Mouse (Mus musculus): ENCODE measurements around the gene Acsl5.

The Acsl5 gene

DNA sequence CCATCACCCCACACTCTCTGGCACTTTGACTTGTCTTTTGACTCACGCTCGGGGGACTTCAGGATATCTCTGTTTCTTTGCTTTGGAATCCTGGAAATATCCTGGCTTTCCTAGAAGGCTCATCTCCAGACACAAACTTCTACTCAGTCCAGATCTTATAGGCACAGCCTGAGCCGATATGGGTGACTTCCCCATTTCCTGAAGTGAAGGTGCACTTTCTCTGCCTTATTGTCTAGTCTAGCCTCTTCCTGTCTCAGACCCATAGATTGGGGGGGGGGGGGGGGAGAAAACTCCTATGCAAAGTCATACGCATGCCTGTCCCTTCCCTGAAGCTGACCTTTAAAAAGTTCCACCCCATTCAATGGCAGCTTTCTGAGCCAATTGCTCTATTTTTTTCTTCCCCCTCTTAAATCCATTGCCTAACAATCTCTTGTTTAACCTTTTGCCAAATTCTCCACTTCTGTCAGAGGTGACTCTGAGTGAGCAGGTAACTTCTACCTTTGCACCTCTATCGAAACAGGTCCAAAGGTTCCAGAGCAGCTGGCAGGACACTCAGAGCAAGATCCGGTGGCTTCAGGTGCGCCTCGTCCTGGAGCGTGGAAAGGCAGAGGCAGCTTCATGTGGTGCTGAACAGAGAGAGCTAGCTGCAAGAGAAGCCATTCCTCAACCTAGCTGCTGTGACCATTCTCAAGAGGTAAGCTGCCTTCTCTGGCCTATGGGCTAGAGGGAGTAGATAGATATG is at the start of gene Acsl5:
Gene Acsl5 (plus strand): TSS at position 556 of the 742 bp plus-strand sequence.
- DNase-seq (ENCODE audit: low read depth in 2 of 2, low spot score in 2 of 2) = no peak

DNA sequence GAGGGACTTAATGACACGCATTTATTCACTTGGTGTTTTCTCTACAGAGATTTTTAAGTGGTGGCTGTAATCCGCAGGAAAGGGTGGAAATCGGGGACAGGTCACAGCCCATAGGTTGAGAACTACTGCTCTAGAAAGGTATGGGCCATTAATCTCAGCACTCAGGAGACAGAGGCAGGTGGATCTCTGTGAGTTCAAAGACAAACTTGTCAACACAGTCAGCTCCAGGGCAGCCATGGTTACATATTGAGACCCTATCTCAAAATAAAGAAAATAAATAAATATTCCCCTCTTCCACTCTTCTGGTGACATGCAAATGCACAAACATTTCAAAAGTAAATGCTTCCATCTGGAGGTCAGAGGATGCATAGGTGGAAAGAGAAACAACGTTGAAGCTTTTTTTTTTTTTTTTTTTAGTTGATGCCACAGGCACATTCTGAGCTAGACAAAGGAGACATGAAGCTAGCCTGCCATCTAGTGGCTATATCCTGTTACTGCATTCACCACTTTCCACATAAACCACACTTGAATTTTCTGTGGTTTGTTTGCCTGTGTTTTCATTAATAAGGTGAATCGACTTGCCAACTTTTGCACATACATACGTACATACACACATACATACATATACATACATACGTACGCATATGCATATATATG is 45.1 kb upstream of the Acsl5 start:
- peak in 1 of 2 experiments; percentile 26 for DNase-seq (ENCODE audit: low read depth in 2 of 2, low spot score in 2 of 2)

DNA sequence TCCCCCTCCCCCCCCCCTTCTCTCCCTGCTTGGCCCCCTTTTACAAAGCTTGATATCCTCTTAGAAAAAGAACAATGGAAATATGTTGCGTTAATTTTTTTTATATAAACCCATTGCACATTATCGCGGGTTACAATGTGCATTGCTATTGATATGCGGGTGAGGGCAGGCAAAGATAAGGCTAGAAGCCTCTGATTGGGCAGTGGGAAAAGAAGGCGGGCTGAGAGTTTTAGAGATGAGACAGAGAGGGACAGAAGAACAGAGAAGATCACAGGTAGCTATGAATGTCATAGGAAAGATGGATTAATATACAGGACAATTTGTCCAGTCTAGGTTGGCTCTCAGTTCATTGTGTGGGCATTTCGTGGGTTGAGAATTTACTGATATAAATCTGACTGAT is 44.5 kb upstream of the Acsl5 start:
- DNase-seq (ENCODE audit: low read depth in 2 of 2, low spot score in 2 of 2) = no peak

DNA sequence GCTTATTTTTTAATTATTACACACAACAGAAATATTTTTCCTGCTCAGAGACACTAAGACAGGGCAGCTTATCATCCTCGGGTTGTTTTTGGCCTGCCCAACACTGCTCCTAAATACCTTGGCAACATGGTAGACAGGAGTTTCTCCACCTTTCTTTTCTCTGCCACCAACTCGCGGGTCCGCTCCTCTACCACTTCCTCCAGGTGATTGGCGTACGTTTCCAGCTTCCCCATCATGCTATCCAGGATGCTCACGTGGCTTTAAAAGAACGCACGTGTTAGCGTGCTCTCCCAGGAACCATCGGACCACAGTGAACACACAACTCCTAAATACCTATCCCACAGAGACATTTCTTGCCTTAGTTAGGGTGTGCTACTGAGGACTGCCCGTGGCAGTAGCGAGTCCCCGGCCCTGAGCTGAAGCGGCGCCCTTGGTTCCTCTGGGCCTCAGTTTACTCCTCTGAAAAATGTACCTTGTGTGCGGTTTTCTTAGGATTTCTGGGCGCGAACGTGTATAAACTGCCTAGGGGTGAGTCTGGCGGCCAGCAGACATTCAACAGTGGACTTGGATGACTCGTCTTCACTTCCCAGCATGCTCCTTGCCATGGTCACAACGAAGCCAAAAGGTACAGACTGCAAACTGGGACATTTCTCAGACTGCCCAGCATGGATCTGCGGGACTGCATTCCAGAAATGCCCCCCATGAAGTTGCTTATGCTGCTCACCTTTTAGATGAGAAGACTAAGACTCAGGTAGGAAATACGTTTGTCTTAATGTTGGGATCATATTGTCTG is 43.8 kb upstream of the Acsl5 start:
- no peak for DNase-seq (ENCODE audit: low read depth in 2 of 2, low spot score in 2 of 2)

DNA sequence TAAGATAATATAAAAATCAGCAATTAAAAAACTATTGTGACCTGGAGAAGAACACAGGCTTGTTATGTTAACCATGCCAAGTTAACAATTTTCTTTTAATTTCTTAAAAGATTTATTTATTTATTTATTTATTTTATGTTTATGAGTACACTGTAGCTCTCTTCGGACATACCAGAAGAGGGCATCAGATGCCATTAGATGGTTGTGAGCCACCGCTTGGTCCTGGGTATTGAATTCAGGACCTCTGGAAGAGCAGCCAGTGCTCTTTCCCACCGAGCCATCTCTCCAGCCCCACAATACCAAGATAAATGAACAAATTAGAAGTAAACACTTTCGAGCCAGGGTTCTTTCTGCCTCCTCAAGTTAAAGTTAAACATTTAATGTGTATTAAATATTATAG is 43.1 kb upstream of the Acsl5 start:
- no peak for DNase-seq (ENCODE audit: low read depth in 2 of 2, low spot score in 2 of 2)

DNA sequence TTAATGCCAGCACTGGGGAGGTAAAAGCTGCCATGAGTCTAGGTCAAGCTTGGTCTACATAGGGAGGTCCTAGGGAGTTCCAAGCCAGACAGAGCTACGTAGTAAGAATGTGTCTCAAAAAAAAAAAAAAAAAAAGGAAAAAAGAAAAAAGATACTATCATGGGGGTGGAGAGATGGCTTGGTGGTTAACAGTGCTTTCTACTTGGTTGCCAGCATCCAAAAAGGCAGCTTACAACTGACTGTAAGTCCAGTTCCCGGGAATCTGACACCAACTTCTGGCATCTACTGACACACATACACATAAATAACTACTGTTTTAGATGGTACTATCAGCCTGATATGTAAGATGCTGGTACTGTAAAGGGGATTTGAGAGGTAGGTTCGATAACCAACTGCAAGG is 42.7 kb upstream of the Acsl5 start:
- DNase-seq (ENCODE audit: low read depth in 2 of 2, low spot score in 2 of 2) = no peak

DNA sequence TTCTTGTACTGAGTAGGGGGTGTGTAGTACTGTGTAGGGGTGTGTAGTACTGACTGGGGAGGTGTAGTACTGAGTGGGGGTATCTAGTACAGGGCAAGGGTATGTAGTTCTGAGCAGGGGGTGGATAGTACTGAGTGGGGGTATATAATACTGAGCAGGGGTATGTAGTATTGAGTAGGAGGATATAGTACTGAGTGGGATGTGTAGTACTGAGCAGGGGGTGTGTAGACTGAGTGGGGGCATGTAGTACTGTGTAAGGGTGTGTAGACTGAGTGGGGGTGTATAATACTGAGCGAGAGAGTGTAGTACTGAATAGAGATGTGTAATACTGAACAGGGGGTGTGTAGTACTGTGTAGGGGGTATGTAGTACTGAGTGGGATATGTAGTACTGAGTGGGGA is 40.0 kb upstream of the Acsl5 start:
- DNase-seq (ENCODE audit: low read depth in 2 of 2, low spot score in 2 of 2) = no peak

DNA sequence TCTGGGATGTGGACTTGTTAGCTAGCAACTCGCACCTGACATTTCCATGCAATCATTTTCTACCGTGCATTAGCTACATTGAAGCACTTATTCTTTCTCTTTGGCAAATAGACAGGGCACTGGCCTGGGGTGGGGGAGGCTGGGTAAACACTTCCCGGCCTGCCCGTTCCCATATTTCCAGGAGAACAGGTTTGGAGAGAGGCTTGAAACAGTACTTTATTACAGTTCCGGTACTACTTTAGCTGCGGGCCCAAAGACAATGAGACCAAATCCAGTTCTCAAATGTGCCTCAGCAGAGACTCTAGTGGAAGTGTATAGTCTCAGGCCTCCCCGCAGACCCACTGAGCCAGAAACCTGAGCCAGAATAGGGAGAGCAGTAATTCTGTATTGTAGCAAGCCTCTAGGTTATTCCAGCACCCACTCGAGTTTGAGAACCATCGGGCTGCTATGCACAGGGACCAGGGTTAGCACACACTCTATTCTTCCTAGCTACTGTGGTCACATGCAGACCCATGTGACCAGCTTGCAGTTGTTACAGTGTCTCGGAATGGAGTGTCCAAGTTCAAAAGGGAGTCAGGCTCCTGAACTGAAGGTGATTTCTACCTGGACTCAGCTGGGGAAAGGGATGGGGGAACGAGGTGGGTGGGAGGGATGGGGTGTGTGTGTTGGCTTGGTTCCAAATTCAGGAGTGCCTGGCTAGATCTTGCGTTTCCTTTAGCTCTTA is 38.0 kb upstream of the Acsl5 start:
- no peak for DNase-seq (ENCODE audit: low read depth in 2 of 2, low spot score in 2 of 2)

DNA sequence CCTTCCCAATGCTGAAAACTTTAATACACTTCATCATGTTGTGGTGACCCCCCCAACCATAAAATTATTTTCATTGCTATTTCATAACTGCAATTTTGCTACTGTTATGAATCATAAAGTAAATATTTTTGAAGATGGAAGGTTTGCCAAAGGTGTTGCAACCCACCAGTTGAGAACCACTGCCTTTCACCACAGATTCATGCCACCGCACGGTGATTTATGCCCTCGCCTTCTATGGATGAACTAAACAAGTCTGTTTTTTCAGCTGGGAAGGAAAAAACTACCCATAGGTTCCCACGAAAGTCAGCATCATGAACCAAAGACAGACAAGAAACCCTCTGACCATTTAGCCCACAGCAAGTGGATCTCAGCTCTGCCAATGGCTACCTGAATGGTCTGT is 34.9 kb upstream of the Acsl5 start:
- DNase-seq (ENCODE audit: low read depth in 2 of 2, low spot score in 2 of 2) = no peak

DNA sequence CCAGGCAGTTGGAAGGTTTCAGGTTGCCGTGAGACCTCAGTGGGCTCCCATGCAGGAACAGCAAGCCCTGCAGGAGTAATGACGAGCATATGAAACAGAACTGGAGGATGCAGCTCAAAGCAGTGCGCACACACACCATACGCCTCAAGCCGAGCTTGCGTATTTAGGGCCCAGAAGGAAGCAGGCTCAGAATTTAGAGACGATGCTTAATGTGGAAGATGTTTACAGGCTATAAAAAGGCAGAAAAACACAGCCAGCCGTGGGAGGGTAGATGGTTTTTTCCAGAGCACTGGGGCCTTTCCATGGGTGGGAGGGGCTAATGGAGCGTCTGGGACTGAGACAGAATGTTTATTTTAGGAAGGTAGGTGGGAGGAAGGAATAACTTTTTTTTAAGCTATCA is 34.4 kb upstream of the Acsl5 start:
- no peak for DNase-seq (ENCODE audit: low read depth in 2 of 2, low spot score in 2 of 2)

DNA sequence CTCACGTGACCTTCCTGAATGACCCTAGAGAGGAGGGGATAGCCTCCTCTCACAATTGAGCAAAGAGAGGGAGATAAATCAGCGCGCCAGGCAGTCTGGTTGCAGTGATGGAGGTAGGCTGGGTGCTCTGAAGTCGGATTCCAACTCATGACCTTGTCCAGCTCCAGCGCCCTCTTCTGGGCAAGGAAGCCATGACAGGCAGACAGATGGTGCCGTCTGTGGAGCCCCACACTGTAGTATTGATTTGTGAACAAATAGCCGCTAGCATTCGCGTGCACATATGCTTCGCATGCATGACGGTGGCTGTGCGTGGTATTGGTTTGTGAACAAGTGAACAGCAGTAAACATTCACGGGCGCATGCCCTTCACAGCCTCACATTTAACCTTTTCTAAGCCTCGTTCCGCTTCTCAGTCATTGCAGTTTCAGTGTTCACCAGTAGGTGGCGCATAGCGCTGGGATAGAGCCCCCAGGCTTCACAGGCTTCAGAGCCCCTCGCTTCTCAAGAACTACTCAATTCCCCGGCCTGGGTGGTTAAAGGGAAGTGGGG is 33.5 kb upstream of the Acsl5 start:
- DNase-seq (ENCODE audit: low read depth in 2 of 2, low spot score in 2 of 2) = peak; percentile 72 to 81

DNA sequence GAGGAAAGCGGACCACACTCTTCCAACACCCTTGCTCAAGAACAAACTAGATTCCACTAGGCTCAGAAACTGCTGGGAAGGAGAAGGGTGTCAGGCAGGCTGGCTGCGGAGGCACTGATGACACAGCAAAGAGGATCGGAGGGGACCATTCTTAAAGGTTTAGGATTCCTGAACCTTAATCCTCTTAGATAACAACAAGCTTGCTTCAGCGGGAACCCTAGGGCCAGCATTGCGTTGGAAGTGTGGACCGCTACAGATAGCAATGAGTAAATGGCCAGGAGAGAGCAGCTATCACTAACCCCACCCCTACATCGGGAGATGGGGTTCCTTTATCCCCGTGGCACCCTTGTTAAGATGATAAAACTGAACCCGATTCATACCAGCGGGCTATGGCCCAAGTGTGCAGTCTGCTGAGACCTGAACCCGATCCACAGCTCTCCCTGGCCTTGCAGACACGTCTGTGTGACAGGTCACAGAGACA is 33.0 kb upstream of the Acsl5 start:
- DNase-seq (ENCODE audit: low read depth in 2 of 2, low spot score in 2 of 2) = no peak

DNA sequence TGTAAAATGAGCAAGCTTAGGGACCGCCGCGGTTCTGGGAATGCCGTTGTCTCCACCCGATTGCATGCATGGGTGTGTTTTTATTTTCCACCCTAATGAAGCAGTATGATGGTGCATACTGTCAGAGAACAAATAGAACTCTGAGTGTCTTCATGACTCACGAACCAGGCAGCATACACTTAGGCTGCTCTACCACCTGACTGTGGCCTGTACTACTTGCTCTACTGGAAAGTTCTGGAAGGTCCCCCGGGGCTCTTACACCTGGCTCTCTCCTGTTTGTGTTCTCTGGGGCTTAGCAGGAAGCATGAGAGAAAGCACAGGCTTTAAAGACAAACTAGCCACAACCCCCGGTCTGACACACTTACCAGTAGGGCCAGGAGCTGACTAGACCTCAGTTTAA is 32.4 kb upstream of the Acsl5 start:
- no peak for DNase-seq (ENCODE audit: low read depth in 2 of 2, low spot score in 2 of 2)

DNA sequence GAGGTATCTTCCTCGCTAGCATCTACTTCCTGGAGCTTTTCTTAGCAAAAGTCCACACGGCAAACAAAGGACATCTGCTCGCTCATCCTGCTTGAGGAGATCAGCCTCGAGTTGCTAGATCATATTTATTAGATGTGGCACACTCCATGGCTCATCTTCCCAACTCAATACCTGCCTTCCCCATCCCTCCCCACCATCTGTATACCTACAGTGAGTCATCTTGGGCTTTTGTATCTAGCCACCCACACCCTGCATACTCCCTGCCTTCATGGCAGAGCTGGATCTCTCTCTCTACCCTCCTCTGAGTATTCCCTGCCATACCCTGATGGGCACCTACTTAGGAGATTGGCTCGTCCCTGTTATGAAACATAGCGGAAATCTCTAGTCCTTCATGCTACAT is 30.5 kb upstream of the Acsl5 start:
- DNase-seq (ENCODE audit: low read depth in 2 of 2, low spot score in 2 of 2) = no peak

DNA sequence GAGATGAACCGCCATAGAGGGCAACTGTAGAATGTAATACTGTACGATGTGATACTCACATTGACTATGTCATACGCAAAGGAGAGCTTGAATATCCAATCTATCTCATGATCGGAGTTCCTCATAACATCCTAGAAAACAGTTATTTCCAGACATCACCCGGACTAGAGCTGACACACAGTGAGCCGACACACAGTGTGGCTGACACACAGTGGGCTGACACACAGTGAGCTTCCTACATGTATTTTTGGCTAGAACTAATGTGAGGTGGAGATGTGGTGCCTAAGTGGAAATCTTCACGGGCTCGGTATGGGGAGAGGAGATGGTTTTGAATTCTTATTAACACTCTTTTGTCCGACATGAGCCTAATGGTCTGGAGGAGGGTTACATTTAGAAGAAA is 29.5 kb upstream of the Acsl5 start:
- DNase-seq (ENCODE audit: low read depth in 2 of 2, low spot score in 2 of 2) = no peak

DNA sequence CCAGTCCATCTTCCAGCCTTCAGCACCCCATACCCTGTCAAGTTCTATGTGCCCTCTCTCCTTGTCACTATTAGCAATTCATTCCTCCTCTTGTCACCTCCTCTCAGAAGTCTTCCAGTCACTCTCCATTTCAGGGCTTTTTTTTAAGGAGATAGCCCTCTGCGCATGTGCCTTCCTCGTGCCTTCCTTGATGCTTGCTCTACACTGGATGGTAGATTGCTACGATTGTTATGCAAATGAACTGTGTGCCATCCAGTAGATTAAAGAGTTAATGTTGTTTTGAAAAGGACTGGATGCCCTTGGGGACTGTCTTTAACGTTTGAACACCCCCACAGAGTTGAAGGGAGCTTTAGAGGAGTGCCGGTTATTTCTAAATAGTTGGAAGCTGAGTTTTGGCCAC is 25.1 kb upstream of the Acsl5 start:
- DNase-seq (ENCODE audit: low read depth in 2 of 2, low spot score in 2 of 2) = no peak

DNA sequence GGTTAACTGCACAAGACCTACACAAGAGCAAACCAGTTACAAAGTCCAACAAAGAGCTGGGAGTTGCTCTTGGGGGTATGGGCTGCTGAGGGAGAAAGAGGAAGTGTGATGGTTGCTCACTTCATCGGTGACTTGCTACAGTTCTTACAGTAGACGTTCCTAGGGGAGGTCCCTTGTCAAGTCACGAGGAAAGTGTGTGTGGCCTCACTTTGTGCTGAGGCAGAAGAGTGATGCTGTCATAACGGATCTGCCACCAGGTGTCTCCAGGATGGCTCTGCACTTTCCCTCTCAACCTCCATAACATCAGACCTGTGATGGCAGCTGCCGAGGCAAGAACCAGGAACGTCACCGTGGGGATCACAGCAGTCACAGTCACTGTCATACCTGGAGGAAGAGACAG is 24.6 kb upstream of the Acsl5 start:
- no peak for DNase-seq (ENCODE audit: low read depth in 2 of 2, low spot score in 2 of 2)

DNA sequence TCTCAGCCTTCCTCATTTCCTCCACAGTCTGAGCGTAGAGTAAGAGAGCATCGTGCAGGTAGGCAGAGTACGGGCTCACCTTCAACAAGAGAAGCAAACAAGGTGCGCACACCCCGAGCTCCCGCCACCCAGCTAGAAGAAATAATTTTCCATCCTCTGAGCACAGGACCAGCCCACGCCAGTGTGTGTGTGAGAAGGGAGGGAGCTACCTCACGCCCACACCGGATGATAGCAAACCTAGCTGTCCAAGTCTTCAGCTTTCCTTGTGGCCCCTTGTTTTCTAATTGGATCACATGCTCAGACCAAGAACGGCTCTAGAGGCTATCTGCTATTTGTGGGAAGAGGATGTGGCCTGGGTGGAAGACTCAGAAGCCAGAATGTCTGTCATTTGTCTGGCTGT is 20.7 kb upstream of the Acsl5 start:
- DNase-seq (ENCODE audit: low read depth in 2 of 2, low spot score in 2 of 2) = no peak

DNA sequence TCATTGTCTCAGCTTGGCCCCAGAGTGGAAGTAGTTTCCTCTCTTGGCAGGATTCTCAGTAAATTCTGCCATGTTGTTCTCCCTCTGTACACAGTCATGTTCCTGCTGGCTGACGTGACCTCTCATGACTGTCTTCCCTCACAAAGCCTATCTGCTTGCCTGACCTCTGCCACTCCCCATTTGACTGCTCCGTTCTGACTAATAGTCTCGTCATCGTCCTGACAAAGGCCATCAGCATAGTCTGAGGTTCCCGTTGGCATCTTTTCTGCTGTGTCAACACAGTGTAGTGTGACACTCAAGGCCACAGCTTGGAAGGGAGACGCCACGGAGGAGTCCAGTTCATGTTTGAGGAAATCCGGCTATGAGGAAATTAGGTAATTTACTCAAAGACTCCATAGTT is 19.6 kb upstream of the Acsl5 start:
- DNase-seq (ENCODE audit: low read depth in 2 of 2, low spot score in 2 of 2) = no peak

DNA sequence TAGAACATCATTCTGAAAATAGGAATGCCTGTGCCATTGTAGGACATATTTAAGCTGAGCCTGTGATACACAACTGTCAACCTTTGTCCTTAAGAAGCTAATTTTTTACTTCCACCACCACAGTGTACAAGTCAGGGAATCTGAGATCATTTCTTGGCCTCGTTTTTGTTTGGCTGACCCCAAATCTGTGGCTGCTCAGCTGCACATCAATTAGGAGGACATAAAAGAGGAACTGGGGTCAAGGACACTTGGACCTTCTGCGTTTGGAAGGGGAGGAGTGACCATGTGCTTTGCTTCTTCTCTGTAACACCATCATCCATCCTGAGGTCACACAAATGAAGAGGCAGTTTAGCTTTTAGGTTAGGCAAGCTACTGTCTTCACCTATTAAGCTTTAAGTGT is 15.7 kb upstream of the Acsl5 start:
- DNase-seq (ENCODE audit: low read depth in 2 of 2, low spot score in 2 of 2) = no peak

DNA sequence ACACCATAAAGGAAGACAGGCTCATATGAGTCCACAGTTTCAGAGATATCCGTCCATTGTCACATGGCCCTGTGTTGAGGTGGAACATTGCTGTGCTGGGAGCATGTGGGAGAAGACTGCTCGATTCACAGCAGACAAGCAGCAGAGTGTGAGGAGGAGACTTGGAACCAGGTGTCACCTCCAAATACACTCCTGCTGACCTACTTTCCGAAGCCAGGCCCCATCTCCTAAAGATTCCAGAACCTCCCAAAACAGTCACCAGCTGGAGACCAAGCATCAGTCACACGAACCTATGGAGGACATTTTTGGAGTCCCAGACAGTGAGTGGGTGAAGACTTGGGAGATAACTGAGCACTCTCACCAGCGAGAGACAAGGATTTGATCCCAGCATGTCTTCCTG is 15.2 kb upstream of the Acsl5 start:
- DNase-seq (ENCODE audit: low read depth in 2 of 2, low spot score in 2 of 2) = no peak

All from CD8-positive naive resting alpha-beta T cell, adult 2 months (primary cell).